Mouse (Mus musculus) hindbrain, embryonic 16.5 days (tissue): ENCODE data around the gene Shisa3. TPM values are rescaled to one million over a fixed set of nuclear protein-coding genes. Genes with fewer than 3 reads are reported as not detected.
A peak's percentile ranks its signal among the peaks of the same experiment; 100 is the strongest.

ENCODE experiments used
- ATAC-seq: fragments of 200-750 bp; cut with Nextera tagmentation; 2 replicates; pipeline ENCODE4 v1.8.0; 2017; ENCODE audit warnings: moderate TSS enrichment, moderate library complexity
- H3K27ac ChIP-seq: fragments of 300-500 bp; sonication (generic); 2 replicates; pipeline ENCODE4 v1.5.1; 2014; ENCODE audit warnings: low read depth, mild to moderate bottlenecking, control low read depth, low read length, moderate library complexity
- H3K27me3 ChIP-seq: fragments of 300-500 bp; sonication (generic); replicated peaks from 2 replicates; pipeline ENCODE4 v1.6.1; 2014; ENCODE audit warnings: low read length; ENCODE audit not compliant: control insufficient read depth, insufficient read depth
- H3K36me3 ChIP-seq: fragments of 300-500 bp; sonication (generic); 2 replicates; pipeline ENCODE4 v1.6.1; 2014; ENCODE audit warnings: mild to moderate bottlenecking, low read length, moderate library complexity, mixed read lengths; ENCODE audit not compliant: control insufficient read depth, insufficient read depth
- H3K4me1 ChIP-seq: fragments of 300-500 bp; sonication (generic); 2 replicates; pipeline ENCODE4 v1.6.1; 2014; ENCODE audit warnings: low read depth, low read length; ENCODE audit not compliant: control insufficient read depth, insufficient read depth
- H3K4me2 ChIP-seq: fragments of 300-500 bp; sonication (generic); 2 replicates; pipeline ENCODE4 v1.6.1; 2014; ENCODE audit warnings: mild to moderate bottlenecking, low read length, control low read depth, moderate library complexity
- H3K4me3 ChIP-seq: fragments of 300-500 bp; sonication (generic); 2 replicates; pipeline ENCODE4 v1.5.1; 2014; ENCODE audit warnings: mild to moderate bottlenecking, low read length, control low read depth, moderate library complexity
- H3K9ac ChIP-seq: fragments of 300-500 bp; sonication (generic); 2 replicates; pipeline ENCODE4 v1.6.1; 2014; ENCODE audit warnings: low read depth, mild to moderate bottlenecking, control low read depth, low read length, moderate library complexity
- H3K9me3 ChIP-seq: fragments of 300-500 bp; sonication (generic); 2 replicates; pipeline ENCODE4 v1.6.1; 2014; ENCODE audit warnings: mild to moderate bottlenecking, low read length, moderate library complexity; ENCODE audit not compliant: control insufficient read depth
- WGBS: fragments of 180-500 bp; shearing (Covaris S2); extraction: QIAGEN DNeasy Blood & Tissue Kit; methylation state at CpG from one replicate; pipeline ENCODE4 v1.1.7; 2014; 5-methylcytosine and 5-hydroxymethylcytosine counted together
- polyA plus RNA-seq: library from polyadenylated mRNA; unstranded; fragments of >200 nt; fragmentation: Nextera tagmentation; extraction: Ambion mirVana; gene quantifications from 2 replicates; pipeline ENCODE4 v1.2.1, GENCODE M21; 2015

The Shisa3 gene
- polyA plus RNA-seq, 1 experiment from 2014 or later = 1.4 TPM

DNA sequence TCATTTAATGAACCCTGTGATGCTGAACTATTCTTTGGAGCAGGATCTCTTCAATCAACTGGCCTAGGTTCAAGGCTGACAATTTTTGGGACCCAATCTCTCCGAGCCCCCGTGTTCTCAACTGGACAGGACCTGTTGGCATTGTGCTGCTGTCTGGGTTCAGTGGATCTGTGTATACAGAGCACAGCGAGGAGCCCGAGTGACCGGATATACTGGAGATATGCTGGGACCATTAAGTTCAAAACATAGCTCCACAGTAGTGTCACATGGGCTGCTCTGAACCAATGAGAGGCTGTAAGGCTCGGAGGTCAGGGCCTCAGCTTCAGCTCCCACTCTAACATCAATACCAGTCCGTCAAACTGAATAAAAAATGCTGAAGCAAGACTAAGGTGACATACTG, 21.8 kb downstream of the Shisa3 start:
- Histone ChIP-seq H3K4me2 (no peak overlapping the region), H3K27ac (no peak overlapping the region), H3K9ac (no peak overlapping the region), H3K4me1 (peaks cover 6% of the 10 kb centered on the region), H3K4me3 (no peak overlapping the region), H3K27me3 (no peaks in the 10 kb centered on the region), H3K9me3 (no peaks in the 10 kb centered on the region), H3K36me3 (no peaks in the 10 kb centered on the region; the same call in 1 of the 2 replicates)
- ATAC-seq = no peak
- 61% methylated on average over 7 of the region's 7 CpGs for WGBS

- H3K36me3 ChIP-seq = no peaks in the 10 kb centered on the region; the same call in 1 of the 2 replicates
- H3K9me3 ChIP-seq = no peaks in the 10 kb centered on the region
- 82% methylated on average over 6 of the region's 6 CpGs for WGBS
- ATAC-seq = no peak
- H3K4me3 ChIP-seq = no peak overlapping the region
- no peak overlapping the region for H3K4me2 ChIP-seq
- no peak overlapping the region for H3K27ac ChIP-seq
- H3K27me3 ChIP-seq = no peaks in the 10 kb centered on the region
- no peak overlapping the region for H3K9ac ChIP-seq
- peaks cover 8% of the 10 kb centered on the region for H3K4me1 ChIP-seq
These were observed 22.2 kb downstream of the Shisa3 start for GRCm38 (mm10) chr5:67629861-67630260.

DNA sequence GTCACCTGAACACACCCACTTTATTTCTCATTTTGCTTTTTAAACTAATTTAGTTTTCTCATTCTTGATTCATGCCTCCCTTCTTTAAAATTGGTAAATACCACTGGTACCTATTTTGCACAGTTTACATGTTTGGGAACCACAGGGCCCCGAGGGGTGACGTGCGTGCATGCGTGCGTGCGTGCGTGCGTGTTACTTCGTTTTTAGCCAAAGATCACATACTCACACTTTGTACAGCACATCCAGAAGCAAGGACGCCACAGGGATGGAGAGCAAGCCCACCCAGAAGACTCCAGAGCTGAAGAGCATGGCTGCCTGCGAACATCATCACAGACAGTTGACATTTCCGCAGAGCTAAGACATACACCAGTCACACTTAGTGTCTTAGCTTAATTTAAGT, 23.6 kb downstream of the Shisa3 start:
- H3K4me2 ChIP-seq = no peak overlapping the region
- 95% methylated on average over 12 of the region's 12 CpGs for WGBS
- no peak for ATAC-seq

DNA sequence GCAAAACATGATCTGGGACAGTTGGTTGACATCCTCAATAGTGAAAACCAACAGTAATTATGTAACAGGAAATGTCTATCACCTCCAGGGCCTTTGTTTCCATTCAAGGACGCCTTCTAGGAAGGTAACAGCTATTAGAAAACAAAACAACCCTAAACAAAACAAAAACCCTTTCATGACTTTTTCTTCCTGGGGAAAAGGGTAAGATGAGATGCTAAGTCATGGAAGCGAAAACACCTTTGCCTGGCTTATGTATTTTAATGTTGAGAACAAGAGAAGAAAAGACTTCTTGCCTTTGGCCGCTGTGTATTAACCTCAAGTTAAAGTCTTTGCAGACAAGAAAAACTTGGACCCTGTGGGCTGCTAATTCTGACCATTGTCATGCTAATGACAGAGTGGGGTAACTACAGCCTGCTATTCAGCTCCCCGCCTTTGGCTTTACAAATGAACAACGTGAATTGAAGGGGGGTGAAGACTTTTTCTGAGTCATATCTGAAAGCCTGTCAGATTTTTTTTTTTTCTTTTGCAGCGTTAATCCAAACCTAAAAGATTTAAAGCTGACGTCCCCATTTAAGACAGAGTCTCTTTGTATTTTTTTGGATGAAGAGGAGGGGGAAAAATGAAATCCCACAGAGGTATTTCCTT, 25.6 kb downstream of the Shisa3 start:
- H3K4me2 ChIP-seq = peak overlapping the region; percentile 17; the same call in 1 of the 2 replicates
- WGBS = 14% methylated on average over 7 of the region's 7 CpGs
- H3K9ac ChIP-seq = no peak overlapping the region
- peaks cover 8% of the 10 kb centered on the region for H3K4me1 ChIP-seq
- H3K27ac ChIP-seq = 0 out of 2 replicates have a peak overlapping the region, but pooled peaks have one; percentile 51
- no peaks in the 10 kb centered on the region for H3K9me3 ChIP-seq
- no peaks in the 10 kb centered on the region for H3K36me3 ChIP-seq
- peak; percentile 45; the same call in 1 of the 2 replicates for ATAC-seq
- H3K27me3 ChIP-seq = no peaks in the 10 kb centered on the region
- no peak overlapping the region for H3K4me3 ChIP-seq

More for the DNA sequence above, 23.6 kb downstream of the Shisa3 start:
- Histone ChIP-seq H3K27me3 (no peaks in the 10 kb centered on the region), H3K4me3 (no peak overlapping the region), H3K9ac (no peak overlapping the region), H3K27ac (no peak overlapping the region), H3K4me1 (peaks cover 8% of the 10 kb centered on the region), H3K9me3 (no peaks in the 10 kb centered on the region), H3K36me3 (no peaks in the 10 kb centered on the region; the same call in 1 of the 2 replicates)

GRCm38 (mm10) chr5:67633831-67634268, 26.2 kb downstream of the Shisa3 start:
- peaks cover 8% of the 10 kb centered on the region for H3K4me1 ChIP-seq
- no peaks in the 10 kb centered on the region for H3K9me3 ChIP-seq
- peak; percentile 66 for ATAC-seq
- no peaks in the 10 kb centered on the region for H3K36me3 ChIP-seq
- peak overlapping the region; percentile 17; the same call in 1 of the 2 replicates for H3K4me2 ChIP-seq
- peak overlapping the region; percentile 51; the same call in 1 of the 2 replicates for H3K27ac ChIP-seq
- 14% methylated on average over 10 of the region's 10 CpGs for WGBS
- no peak overlapping the region for H3K4me3 ChIP-seq
- H3K9ac ChIP-seq = no peak overlapping the region
- no peaks in the 10 kb centered on the region for H3K27me3 ChIP-seq

- Histone ChIP-seq H3K9ac (no peak overlapping the region), H3K27ac (peak overlapping the region; percentile 23; the same call in 1 of the 2 replicates), H3K4me1 (peaks cover 8% of the 10 kb centered on the region), H3K27me3 (no peaks in the 10 kb centered on the region), H3K4me2 (no peak overlapping the region), H3K9me3 (no peaks in the 10 kb centered on the region), H3K36me3 (no peaks in the 10 kb centered on the region), H3K4me3 (no peak overlapping the region)
- ATAC-seq = peak; percentile 67
- WGBS = 20% methylated on average over 3 of the region's 3 CpGs
These were observed 26.7 kb downstream of the Shisa3 start for GRCm38 (mm10) chr5:67634339-67634738.

GRCm38 (mm10) chr5:67640596-67641312, 33.1 kb downstream of the Shisa3 start:
- H3K27ac ChIP-seq = no peak overlapping the region
- no peaks in the 10 kb centered on the region for H3K36me3 ChIP-seq
- no peaks in the 10 kb centered on the region for H3K9me3 ChIP-seq
- no peak overlapping the region for H3K4me2 ChIP-seq
- 72% methylated on average over 8 of the region's 8 CpGs for WGBS
- no peaks in the 10 kb centered on the region for H3K27me3 ChIP-seq
- H3K4me3 ChIP-seq = no peak overlapping the region
- no peak for ATAC-seq
- no peak overlapping the region for H3K9ac ChIP-seq
- H3K4me1 ChIP-seq = no peaks in the 10 kb centered on the region

GRCm38 (mm10) chr5:67641406-67642120, 33.9 kb downstream of the Shisa3 start:
- 63% methylated on average over 8 of the region's 8 CpGs for WGBS
- Histone ChIP-seq H3K36me3 (no peaks in the 10 kb centered on the region), H3K4me2 (no peak overlapping the region), H3K27me3 (no peaks in the 10 kb centered on the region), H3K9me3 (no peaks in the 10 kb centered on the region), H3K9ac (no peak overlapping the region), H3K4me3 (no peak overlapping the region), H3K27ac (no peak overlapping the region), H3K4me1 (no peaks in the 10 kb centered on the region)
- ATAC-seq = no peak
